Mouse (Mus musculus) liver, embryonic 11.5 days (tissue): ENCODE data around the gene Akap17b. TPM values are rescaled to one million over a fixed set of nuclear protein-coding genes. Genes with fewer than 3 reads are reported as not detected.

Experiments
- ATAC-seq: fragments of 200-750 bp; cut with Nextera tagmentation; replicated peaks from 2 replicates; pipeline ENCODE4 v1.8.0; 2017; ENCODE audit warnings: moderate number of reproducible peaks, mild to moderate bottlenecking, moderate TSS enrichment, moderate library complexity; ENCODE audit not compliant: low FRiP score
- DNase-seq: peaks from one replicate; pipeline ENCODE4 v3.0.0-alpha.2; 2017; ENCODE audit warnings: low spot score
- H3K27ac ChIP-seq: fragments of 300-500 bp; sonication (generic); 2 replicates; pipeline ENCODE4 v1.5.1; 2014; ENCODE audit warnings: mild to moderate bottlenecking, low read depth, low read length, control low read depth
- H3K27me3 ChIP-seq: fragments of 300-500 bp; sonication (generic); replicated peaks from 2 replicates; pipeline ENCODE4 v1.6.1; 2014; ENCODE audit warnings: low read length, mixed read lengths; ENCODE audit not compliant: control insufficient read depth, insufficient read depth
- H3K36me3 ChIP-seq: fragments of 300-500 bp; sonication (generic); 2 replicates; pipeline ENCODE4 v1.6.1; 2014; ENCODE audit warnings: mild to moderate bottlenecking, low read length, moderate library complexity, mixed read lengths; ENCODE audit not compliant: control insufficient read depth, insufficient read depth
- H3K4me1 ChIP-seq: fragments of 300-500 bp; sonication (generic); replicated peaks from 2 replicates; pipeline ENCODE4 v1.6.1; 2014; ENCODE audit warnings: low read length, mixed read lengths; ENCODE audit not compliant: control insufficient read depth, insufficient read depth
- H3K4me2 ChIP-seq: fragments of 300-500 bp; sonication (generic); 2 replicates; pipeline ENCODE4 v1.6.1; 2014; ENCODE audit warnings: mild to moderate bottlenecking, control low read depth, moderate library complexity
- H3K4me3 ChIP-seq: fragments of 300-500 bp; sonication (generic); 2 replicates; pipeline ENCODE4 v1.5.1; 2014; ENCODE audit warnings: low read depth, low read length, control low read depth
- H3K9ac ChIP-seq: fragments of 300-500 bp; sonication (generic); 2 replicates; pipeline ENCODE4 v1.6.1; 2014; ENCODE audit warnings: low read depth, low read length, control low read depth
- H3K9me3 ChIP-seq: fragments of 300-500 bp; sonication (generic); 2 replicates; pipeline ENCODE4 v1.6.1; 2016; ENCODE audit warnings: low read length, inconsistent platforms, mixed read lengths; ENCODE audit not compliant: control insufficient read depth
- WGBS: fragments of 180-500 bp; shearing (Covaris S2); extraction: QIAGEN DNeasy Blood & Tissue Kit; methylation state at CpG from one replicate; pipeline ENCODE4 v1.1.7; 2014; 5-methylcytosine and 5-hydroxymethylcytosine counted together
- polyA plus RNA-seq: library from polyadenylated mRNA; unstranded; fragments of >200 nt; fragmentation: Nextera tagmentation; extraction: Ambion mirVana; gene quantifications from 2 replicates; pipeline ENCODE4 v1.2.1, GENCODE M21; 2014

The Akap17b gene
- polyA plus RNA-seq, 1 experiment from 2014 or later, result 1.5 TPM

DNA sequence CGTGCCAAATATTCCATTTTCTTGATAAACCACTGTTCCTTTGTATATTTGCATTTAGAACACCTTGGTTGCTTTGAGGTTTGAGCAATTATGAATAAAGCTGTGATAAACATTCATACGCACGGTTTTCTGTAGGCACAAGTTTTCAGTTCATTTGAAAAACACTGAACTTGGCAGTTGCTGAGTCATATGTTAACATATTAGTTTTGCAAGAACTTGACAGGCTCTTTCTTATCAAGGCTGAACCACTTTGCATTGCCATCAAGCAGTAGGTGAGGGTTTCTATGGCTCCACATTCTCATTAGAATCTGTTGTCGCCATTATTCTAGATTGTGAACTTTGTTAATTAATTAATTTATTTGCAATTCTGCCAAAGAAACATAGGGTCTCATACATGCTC lies 85.0 kb downstream of the Akap17b start:
- no peaks in the 10 kb centered on the region for H3K27me3 ChIP-seq
- WGBS, result 68% methylated on average over 4 of the region's 4 CpGs
- no peaks in the 10 kb centered on the region for H3K36me3 ChIP-seq
- no peak overlapping the region for H3K27ac ChIP-seq
- no peak overlapping the region for H3K4me2 ChIP-seq
- no peaks in the 10 kb centered on the region for H3K9me3 ChIP-seq
- H3K4me3 ChIP-seq, result no peak overlapping the region
- ATAC-seq, result no peak
- DNase-seq, result no peak
- no peaks in the 10 kb centered on the region for H3K4me1 ChIP-seq
- no peak overlapping the region for H3K9ac ChIP-seq

Other genes with a start within 250 kb of the Akap17b start
- not detected in 2 replicates for gene Gm6268, start 244.1 kb downstream of the Akap17b start, polyA plus RNA-seq
- gene Gm14569, start 153.6 kb downstream of the Akap17b start, polyA plus RNA-seq, result not detected in 2 replicates
- 150 and 158 TPM in 2 replicates for gene Pgrmc1, start 47.2 kb downstream of the Akap17b start, polyA plus RNA-seq
- gene Slc25a43, start 98.3 kb upstream of the Akap17b start, polyA plus RNA-seq, result 1.7 and 2.0 TPM in 2 replicates
- 942 and 1,011 TPM in 2 replicates for gene Slc25a5, start 150.3 kb upstream of the Akap17b start, polyA plus RNA-seq
- gene Ube2a, start 228.5 kb upstream of the Akap17b start, polyA plus RNA-seq, result 106 and 117 TPM in 2 replicates
- 32.2 and 34.1 TPM in 2 replicates for gene C330007P06Rik, start 228.7 kb upstream of the Akap17b start, polyA plus RNA-seq